Mouse (Mus musculus): ENCODE measurements at regions not wholly inside any gene's neighbourhood (a gene's known extent, or its start where the extent isn't known, plus 50 kb on each side); places are given as distances from the start of the nearest gene placed in this dataset.

GRCm38 (mm10) chr8:74639276-74639675, 233.7 kb upstream of the Isx start:
- no peak for DNase-seq

GRCm38 (mm10) chr8:74640636-74641035, 232.3 kb upstream of the Isx start:
- DNase-seq: no peak

GRCm38 (mm10) chr8:74659950-74660349, 213.0 kb upstream of the Isx start:
- DNase-seq: peak; percentile 52 to 61

DNA sequence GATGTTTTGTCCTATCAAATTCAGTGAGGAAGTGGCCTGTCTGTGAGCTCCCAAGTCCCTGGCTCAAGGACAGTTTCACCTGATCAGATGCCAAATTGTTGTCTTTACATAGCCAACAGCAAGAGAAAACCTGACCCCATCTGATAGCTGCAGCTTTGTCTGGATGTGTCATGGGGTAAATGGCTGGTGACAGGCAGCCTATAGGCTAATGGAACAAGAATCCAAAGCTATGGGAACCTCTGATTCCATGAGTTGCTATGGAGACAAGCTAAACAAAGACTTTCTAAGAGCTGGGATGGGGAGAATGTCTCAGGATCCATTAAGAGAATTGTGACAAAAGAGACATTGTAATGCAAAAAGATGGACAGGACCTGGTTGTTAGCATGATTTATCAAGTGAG, 184.6 kb upstream of the Isx start:
- no peak for DNase-seq

- no peak for DNase-seq
Measured at GRCm38 (mm10) chr8:74696001-74696400, 177.0 kb upstream of the Isx start.

DNA sequence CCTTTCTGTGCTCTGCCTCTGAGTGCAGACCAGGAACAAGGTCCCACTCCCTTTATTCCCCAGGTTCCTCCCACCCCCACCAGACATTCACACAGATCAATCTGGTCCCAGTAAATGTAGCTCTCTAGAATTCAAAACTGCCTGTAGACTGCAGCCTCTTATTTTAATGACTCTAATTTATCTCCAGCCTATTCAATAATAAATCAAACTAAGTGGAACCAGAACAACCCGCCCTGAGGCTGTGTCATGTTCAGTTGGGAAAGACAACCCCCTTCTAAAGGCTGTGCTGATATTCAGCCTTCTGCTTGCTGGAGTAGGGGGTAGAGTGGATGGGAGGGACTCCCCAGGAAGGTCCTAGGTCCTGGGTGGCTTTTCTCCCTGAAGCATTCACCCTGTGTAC, 175.7 kb upstream of the Isx start:
- DNase-seq: no peak

DNA sequence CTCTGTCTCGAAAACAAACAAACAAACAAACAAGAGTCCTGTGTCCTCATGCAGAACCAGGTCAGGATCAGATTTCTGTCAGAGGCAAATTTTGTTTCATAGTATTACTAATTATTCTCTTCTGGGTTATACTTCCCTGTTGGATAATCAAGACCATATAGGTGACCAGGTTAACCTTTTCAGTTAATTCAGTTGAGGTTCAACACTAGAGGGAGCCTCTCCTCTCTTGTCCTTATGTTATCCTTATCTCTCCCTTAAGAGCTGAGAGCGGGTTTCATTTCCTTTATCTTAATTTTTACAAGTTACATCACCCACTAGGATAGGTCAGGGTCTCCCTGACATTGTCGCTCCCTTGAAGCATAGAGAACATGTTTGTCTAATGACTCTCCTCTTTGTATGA, 160.4 kb upstream of the Isx start:
- DNase-seq: no peak

DNA sequence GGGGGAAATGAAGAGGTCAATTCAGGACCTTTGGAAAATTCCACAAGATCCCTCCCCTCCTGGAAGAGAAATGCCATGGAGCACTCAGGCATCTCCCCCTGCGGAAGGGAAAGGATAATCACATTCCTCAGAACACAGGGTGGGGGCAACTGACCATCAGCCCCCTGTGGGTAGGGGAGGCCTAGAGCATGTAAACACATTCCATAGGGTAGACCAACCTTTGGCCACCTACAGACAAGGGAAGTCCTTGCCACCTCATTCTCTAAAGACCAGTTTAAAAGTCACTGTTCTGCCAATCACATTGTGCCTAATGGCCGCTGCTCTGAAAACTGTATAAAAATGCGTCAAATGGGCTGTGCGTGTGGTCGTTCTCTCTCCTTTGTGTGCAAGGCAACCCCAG, 156.9 kb upstream of the Isx start:
- no peak for DNase-seq

DNA sequence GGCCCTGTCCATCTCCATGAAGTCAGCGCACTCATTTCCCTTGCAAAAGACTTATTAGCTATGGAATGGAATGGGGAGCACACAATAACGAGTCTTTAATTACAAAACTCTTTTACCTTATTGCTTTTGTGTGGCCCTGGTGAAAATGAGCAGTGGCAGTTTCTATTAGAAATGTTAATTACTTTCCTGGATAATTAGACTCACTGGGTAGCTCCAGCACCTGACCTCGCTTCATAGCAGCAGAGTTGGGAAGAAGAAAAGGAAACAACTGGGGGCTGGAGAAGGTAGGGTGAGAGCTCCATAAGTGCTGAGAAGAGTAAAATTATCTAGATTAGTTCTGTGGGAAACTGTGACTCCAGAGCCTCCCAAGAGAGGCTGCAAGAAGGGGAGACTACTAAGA, 108.2 kb upstream of the Isx start:
- no peak for DNase-seq

- DNase-seq: no peak
Measured at GRCm38 (mm10) chr8:74775549-74775948, 97.4 kb upstream of the Isx start.

DNA sequence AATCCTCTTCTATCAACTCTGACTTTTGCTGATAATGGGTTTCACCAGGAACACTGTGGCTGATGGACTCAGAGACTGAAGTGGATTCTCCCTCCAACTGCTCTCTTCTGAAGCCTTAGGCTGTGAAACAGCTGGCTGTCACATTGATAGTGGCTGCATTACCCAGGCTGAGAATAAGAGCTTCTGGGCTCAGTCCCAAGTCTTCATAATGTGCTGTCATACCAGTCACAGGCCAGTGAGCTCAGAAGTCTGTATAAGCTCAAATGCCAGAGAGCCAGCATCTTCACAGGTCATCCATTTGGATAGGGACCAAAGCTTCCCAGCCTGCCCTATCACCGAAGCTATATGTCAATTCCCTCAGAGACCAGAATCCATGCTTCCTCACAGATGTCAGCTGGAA, 91.9 kb upstream of the Isx start:
- DNase-seq: no peak

DNA sequence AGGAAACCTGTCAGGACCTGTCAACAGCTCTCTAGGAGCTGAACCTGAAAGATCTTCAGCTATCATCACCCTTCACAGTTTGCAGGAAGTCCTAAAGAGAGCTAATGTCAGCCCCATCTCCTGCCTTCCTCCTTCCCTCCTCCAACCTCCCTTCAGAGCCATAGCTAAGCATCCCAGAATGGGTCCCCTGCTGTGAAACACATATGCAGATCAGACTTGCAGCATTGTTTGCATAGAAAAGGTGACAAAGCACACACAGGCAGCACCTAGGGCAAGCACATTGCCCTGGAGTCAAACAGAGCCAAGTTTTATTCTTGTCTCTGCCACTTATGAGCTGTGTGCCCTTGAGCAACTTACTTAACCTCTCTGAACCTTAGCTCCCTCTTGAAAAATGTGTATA, 64.3 kb upstream of the Isx start:
- DNase-seq: no peak

GRCm38 (mm10) chr8:74810054-74810453, 62.9 kb upstream of the Isx start:
- no peak for DNase-seq

DNA sequence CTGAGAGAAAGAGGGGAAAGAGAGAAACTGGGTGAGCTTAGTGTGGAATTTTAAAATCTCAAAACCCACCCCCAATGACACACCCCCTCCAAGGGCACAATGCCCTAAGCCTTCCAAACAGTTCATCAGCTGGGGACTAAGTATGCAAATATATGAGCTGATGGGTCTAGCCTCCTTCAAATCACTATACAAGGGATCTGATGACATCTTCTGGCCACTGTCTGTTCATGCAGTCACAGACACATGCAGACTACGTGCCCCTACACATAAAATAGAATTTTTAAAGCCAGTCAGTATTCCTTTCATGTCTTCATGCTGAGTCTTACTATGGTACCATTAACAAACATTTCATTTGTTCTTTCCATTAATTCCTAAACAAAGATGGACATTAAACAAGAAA, 54.5 kb upstream of the Isx start:
- DNase-seq: no peak

DNA sequence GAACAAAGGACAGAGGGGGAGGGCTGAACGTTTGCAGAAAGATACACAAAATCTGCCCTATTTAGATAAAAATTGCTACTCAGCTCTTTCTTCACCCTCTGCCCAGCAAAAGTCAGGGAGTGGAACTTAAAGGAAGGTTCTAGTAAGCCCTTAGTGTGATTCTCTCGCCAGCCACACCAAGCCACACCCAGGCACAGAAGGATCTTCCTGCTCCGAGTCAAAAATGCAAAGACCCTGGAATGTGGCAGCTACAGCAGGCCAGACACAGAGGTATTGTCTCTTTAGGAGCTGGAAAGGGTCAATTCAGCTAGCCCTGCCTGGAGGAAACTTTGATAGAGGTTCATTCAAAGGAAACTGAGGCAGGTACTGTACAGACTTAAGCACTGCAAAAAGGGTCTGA, 52.3 kb upstream of the Isx start:
- DNase-seq: no peak

- no peak for DNase-seq
Measured at GRCm38 (mm10) chr8:74822288-74822687, 50.7 kb upstream of the Isx start.

Data from cerebellum, postnatal 25 days (tissue).